Mouse (Mus musculus): ENCODE data around the gene Paqr9.

The Paqr9 gene

GRCm38 (mm10) chr9:95559059-95559935 is at the start of gene Paqr9:
Gene Paqr9 (plus strand): TSS chr9:95559657.
- DNase-seq (ENCODE audit: low spot score), result no peak

- peak; percentile 63 for DNase-seq (ENCODE audit: low spot score)
Measured at GRCm38 (mm10) chr9:95510693-95511404, 48.6 kb upstream of the Paqr9 start.

DNA sequence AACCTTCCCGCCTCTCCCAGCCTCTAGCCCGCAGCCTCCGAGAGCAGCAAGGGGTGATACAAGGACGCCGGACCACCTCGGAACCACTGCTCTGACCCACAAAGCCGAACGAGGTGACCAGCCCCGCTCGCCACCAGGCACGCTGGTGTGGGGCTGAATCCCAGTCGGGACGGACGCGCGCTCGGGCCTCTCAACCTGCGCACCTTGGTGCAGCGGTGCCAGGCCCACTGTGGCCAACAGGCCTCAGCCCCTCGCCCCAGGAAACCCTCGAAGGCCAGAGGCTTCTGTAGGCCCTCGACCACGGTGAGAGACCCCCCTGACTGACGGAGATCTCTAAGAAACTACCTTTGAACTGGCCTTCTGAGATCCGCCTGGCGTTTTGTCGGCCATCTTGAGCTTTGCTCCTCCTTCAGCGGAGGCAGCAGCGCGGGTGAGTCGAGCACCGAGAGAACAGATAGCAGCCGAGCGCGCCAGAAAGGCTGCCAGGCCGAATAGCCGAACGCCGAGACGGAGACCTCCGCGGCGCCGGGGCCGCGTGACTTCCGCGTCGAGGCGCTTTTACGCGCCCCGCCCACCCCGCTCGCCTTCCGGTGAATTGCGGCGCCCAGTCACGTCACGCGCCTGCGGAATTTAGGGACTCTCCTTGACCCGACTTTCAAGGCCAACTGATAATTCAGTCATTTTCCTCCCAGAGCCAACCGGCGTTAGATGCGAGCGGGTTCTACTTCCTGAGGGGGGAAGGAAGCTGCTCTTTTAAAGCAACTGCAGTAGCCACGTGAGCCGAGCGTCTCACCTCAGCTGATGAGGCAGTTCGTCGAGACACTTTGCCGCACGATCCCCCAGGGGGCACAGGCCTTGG is 47.8 kb upstream of the Paqr9 start, which contains the start of gene U2surp:
U2surp (minus strand) TSS at position 525 of the 859 bp plus-strand sequence.
- DNase-seq (ENCODE audit: low spot score), result peak; percentile 96

GRCm38 (mm10) chr9:95512331-95513030 is 47.0 kb upstream of the Paqr9 start:
- no peak for DNase-seq (ENCODE audit: low spot score)

DNA sequence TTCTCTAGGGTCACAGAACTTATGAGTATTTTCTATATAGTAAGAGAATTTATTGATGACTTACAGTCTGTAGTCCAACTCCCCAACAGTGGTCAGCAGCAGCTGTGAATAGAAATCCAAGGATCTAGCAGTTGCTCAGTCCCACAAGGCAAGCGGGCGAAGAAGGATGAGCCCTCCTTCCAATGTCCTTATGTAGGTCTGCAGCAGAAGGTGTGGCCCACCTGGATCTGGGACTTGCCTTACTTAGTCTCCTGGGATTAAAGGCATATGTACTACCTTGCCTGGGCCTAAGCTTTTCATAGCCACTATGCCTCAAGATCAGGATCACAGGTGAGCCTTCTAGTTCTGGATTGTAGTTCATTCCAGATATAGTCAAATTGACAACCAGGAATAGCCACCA is 45.7 kb upstream of the Paqr9 start:
- no peak for DNase-seq (ENCODE audit: low spot score)

DNA sequence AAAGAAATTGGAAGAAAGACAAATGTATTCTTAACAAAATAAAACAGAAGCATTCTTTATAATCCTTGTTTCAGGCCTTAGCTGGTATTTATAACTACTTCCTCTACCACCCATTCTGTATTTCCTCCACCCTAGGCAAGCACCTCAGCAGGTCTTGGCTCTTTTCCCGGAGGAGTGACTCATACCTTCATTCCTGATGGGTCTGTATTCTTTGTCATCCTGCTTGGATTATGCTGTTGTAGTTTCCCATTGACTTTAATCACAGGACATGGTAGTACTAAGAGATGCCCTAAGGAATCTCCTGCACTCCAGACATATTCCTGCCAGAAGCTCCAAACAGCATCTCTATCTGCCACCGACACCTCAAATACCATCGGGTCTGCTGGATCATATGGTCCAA is 45.1 kb upstream of the Paqr9 start:
- peak; percentile 81 for DNase-seq (ENCODE audit: low spot score)

- DNase-seq (ENCODE audit: low spot score), result no peak
Measured at GRCm38 (mm10) chr9:95520563-95520962, 38.9 kb upstream of the Paqr9 start.

- DNase-seq (ENCODE audit: low spot score), result no peak
Measured at GRCm38 (mm10) chr9:95521031-95521430, 38.4 kb upstream of the Paqr9 start.

GRCm38 (mm10) chr9:95521566-95521965 is 37.9 kb upstream of the Paqr9 start:
- no peak for DNase-seq (ENCODE audit: low spot score)

DNA sequence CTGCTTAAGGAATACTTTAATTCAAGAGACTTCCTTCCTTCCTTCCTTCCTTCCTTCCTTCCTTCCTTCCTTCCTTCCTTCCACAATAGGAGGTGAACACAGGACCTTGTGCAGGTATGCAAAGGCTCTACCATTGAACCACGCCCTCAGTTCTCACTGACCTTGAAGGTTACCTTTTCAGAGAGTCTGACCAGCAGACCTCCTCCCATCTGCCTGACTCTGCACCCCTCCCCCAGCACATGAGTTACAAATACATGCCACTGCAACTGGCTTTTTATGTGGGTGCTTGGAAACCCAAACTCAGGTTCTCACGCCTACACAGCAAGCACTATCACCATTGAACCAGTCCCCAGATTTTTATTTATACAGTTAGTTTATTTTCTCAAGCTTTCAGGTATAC is 36.9 kb upstream of the Paqr9 start:
- DNase-seq (ENCODE audit: low spot score), result no peak

DNA sequence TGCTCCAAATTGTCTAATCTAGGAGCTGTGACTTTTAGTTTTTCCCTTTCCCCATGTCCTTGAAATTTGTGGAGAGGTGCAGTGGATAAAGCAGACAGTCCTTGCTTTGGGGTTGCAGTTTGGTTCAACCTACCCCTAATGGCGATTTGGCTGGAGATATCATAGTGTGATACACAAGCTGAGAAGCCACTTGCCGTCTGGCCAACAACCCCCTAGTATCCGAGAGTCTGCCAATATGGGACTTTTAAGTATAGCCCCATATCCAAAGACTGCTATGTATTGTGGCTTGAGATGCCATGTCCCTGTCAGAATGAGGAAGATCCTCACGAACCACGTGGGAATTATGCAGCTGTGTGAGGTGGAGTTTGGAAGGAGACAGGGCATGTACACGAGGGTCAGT is 34.1 kb upstream of the Paqr9 start:
- no peak for DNase-seq (ENCODE audit: low spot score)

DNA sequence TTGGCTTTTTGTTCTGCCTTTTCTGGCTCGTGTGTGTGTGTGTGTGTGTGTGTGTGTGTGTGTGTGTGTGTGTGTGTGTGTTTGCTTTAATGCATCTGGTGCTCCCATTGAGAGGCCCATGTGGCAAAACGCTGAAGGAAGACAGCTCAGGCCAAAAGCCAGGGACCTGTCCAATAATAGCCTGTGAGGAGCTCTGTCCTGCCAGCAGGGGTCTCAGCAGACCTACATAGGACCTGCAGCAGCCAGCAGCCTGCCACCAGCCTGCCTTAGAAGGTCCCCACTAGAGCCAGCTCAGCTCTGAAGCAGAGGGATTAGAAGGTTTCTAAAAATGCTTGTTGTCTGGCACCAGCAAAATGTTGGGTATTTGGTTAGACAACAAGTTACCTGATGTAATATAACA is 33.5 kb upstream of the Paqr9 start:
- DNase-seq (ENCODE audit: low spot score), result peak; percentile 64

DNA sequence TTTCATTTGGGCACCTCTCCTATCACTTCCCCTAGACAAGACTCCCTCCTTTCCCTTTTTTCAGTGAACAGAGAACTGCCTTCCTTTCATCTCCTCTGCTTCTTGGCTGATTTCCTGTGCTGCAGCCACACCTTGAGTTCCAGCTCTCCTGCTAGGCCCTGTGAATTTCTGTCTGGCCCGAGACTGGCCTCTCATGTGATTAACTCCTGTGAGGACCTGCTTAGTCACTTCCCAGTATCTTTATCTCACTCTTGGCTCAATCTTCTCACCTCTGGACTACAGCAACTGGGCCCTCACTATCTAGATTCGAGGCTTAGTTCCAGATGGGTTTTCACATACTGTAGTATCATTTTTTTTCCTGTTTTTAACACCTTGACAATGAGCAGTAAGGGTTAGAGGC is 31.8 kb upstream of the Paqr9 start:
- DNase-seq (ENCODE audit: low spot score), result no peak

DNA sequence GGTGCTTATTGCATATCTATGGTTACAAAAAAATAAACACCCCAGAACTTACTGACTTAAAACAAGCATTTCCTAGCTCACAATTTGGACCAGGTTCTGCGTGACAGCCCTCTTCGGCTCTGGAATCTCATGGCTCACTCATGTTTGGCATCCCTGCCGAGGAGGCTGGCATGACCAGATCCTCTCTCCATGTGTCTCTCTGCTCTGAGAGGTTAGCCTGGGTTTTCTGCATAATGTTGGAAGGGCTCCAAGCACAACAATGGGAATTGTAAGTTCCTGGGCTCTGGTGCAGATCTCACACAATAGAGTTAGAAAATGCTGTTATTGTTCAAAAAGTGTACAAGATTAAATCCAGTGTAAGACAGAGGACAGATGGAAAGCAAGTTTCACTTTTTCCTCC is 28.3 kb upstream of the Paqr9 start:
- peak; percentile 70 for DNase-seq (ENCODE audit: low spot score)

DNA sequence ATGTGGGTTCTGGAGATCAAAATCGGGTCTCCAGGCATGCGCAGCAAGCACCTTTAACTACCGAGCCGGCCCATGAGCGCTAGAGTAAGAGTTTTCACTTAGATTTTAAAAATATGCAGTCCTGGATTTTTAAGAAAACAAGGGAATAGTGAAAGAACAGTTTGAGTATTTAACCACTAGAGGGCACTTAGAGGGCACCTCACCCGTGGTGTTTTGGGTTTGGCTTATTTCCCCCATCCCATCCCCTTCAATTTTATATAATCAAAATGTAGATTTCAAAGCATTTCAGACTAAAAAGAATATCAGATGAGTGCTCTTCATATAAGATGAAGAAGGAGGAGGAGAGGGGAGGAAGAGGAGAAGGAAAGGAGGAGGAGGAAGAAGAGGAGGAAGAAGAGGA is 25.6 kb upstream of the Paqr9 start:
- DNase-seq (ENCODE audit: low spot score), result no peak

DNA sequence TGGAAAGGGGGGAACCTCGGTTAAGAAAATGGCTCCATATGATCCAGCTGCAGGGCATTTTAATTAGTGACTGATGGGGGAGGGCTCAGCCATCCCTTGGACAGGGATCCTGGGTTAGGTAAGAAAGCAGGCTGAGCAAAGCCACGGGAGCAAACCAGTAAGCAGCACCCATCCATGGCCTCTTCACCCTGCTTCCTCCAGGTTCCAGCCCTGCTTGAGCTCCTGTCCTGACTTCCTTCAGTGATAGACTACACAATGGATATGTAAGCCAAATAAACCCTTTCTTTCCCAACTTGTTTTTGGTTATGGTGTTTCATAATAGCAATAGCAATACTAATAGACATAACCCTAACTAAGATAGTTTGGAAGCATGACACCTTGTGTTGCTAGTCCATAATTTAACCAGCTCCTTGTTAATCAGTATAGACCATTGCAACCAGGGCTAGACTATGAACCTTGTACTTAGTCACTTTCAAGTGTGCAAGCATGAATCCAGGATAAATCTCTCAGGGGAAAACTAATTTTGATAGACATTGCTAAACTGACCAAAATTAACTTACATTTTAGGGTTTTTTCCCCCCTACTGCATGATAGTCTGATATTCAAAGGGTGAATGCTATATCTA is 20.2 kb upstream of the Paqr9 start:
- DNase-seq (ENCODE audit: low spot score), result no peak

DNA sequence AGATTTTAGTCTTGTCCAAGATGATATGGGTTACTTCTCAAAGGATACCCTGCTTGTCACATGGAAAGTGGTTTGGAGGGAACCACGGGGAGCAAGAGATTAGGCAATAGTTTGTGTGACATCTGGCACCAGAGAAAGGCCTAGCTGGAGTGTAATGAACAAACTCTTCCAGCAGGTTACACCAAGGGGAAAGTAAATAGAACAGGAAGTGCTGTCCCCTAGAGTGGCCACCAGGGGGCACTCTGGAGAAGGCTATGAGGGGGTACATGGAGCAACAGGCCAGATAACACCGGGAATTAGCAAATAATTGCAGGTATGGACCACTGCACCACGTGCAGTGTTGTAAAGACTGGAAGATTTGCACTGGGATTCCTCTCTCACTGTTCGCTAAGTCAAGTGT is 19.0 kb upstream of the Paqr9 start:
- no peak for DNase-seq (ENCODE audit: low spot score)

DNA sequence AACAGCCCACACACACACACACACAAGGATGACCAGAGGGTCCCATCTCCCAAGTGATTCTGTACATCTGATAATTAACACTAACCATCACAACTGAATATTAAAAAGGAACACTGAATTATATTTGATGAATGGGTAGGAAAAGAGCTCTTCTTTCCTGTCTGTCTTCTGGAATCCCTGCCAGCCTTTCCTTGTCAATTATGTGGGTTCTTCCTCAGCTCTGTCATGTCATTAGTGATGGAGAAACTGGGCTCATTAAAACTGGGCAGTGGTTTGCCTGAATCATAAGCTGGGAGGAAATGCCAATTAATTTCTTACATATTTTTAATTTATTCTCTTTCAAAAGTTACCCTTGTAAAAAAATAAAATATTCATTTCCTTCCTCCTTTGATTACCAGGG is 18.2 kb upstream of the Paqr9 start:
- no peak for DNase-seq (ENCODE audit: low spot score)

DNA sequence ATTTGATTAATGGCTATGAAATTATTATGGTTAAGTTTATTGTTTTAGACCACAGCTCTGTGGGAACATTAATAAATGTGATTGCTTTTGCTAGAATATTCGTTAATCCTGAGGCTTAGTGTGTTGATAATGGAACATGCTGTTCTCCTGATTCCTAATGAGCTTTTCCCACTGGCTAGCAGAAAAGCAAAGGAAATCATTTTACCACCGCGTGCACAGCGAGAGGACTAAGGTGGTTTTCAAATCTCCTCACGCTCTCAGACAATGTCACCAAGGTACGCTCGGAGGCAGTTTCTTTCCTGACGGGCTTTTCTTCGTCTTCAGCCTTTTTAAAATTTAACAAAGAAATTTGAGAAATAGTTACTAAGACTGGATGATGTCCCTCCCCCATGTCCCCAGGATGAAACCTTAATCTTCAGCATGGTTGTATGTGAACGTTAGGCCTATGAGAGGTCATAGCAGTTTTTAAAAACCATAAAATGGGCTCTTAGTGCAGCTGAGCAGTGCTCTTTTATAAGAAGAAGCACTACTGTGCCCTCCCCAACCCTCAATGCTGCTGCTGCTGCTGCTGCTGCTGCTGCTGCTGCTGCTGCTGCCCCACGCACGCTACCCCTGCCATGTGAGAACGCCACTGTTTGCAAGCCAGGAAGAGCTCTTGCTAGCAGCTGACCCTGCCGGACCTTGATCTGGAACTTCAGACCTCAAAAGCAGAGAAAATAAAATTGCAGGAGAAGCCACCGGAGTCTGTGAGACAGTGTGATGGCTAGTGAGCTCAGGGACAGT is 17.6 kb upstream of the Paqr9 start:
- DNase-seq (ENCODE audit: low spot score), result no peak

- DNase-seq (ENCODE audit: low spot score), result no peak
Measured at GRCm38 (mm10) chr9:95542475-95542874, 17.0 kb upstream of the Paqr9 start.

All from MN1 (cell line).